Mouse (Mus musculus) CH12.LX (cell line): ENCODE measurements at regions not wholly inside any gene's neighbourhood (a gene's known extent, or its start where the extent isn't known, plus 50 kb on each side); places are given as distances from the start of the nearest gene placed in this dataset.

Source experiments
- DNase-seq: peaks from one replicate; pipeline ENCODE4 v3.0.0-alpha.2; 2013; ENCODE audit errors: extremely low read depth
- H3K27ac ChIP-seq: 2 replicates; pipeline ENCODE4 v1.5.1; 2012; ENCODE audit warnings: low read depth, mild to moderate bottlenecking, control low read depth, moderate library complexity; ENCODE audit not compliant: insufficient read depth
- H3K27me3 ChIP-seq: replicated peaks from 2 replicates; pipeline ENCODE3; 2012; ENCODE audit warnings: inconsistent platforms
- H3K36me3 ChIP-seq, 2 experiments: replicated peaks in 1 of 2; 2 replicates each; pipeline versions ENCODE3 to v1.6.1; 2012; ENCODE audit warnings: inconsistent platforms in 1 of 2, low read length in 1 of 2, mild to moderate bottlenecking in 1 of 2, mixed read lengths in 1 of 2, moderate library complexity in 1 of 2; ENCODE audit not compliant: control insufficient read depth in 1 of 2, insufficient read depth in 1 of 2
- H3K4me1 ChIP-seq, 2 experiments: 2 replicates each; pipeline ENCODE4 v1.6.1; 2012; ENCODE audit warnings: inconsistent platforms in 1 of 2, moderate library complexity in 1 of 2; ENCODE audit not compliant: insufficient read depth in 2 of 2, control insufficient read depth in 1 of 2
- H3K4me2 ChIP-seq: 2 replicates; pipeline ENCODE4 v1.6.1; 2012; ENCODE audit warnings: low read depth, mild to moderate bottlenecking, control low read depth; ENCODE audit not compliant: poor library complexity, insufficient read depth, severe bottlenecking
- H3K4me3 ChIP-seq, 3 experiments: fragments of 150-350 bp in 1 of 3; sonication (generic) in 1 of 3; replicated peaks in 1 of 3; 2 replicates each; pipeline versions ENCODE3 to v1.5.1; 2011 to 2012; ENCODE audit warnings: low read depth in 2 of 3, low read length in 2 of 3, mild to moderate bottlenecking in 2 of 3, moderate library complexity in 2 of 3, control low read depth in 1 of 3, improper control_type of control experiment in 1 of 3, inconsistent platforms in 1 of 3, mixed read lengths in 1 of 3; ENCODE audit not compliant: poor library complexity in 1 of 3
- H3K79me2 ChIP-seq: replicated peaks from 2 replicates; pipeline ENCODE4 v1.6.1; 2012; ENCODE audit warnings: mild to moderate bottlenecking, moderate library complexity; ENCODE audit not compliant: control insufficient read depth, poor library complexity, insufficient read depth, severe bottlenecking; ENCODE audit errors: extremely low read depth
- H3K9ac ChIP-seq: 2 replicates; pipeline ENCODE4 v1.6.1; 2012; ENCODE audit warnings: low read depth, mild to moderate bottlenecking, control low read depth, moderate library complexity; ENCODE audit not compliant: insufficient read depth
- H3K9me3 ChIP-seq: replicated peaks from 2 replicates; pipeline ENCODE3; 2012; ENCODE audit warnings: low read length, inconsistent platforms, mixed read lengths
- BHLHE40 ChIP-seq: IDR thresholded peaks from 2 replicates; pipeline ENCODE4 v1.6.1; 2011; ENCODE audit warnings: mild to moderate bottlenecking, low read depth, low read length, improper control_type of control experiment
- CHD2 ChIP-seq: IDR thresholded peaks from 2 replicates; pipeline ENCODE4 v1.6.1; 2011; ENCODE audit warnings: low read length, improper control_type of control experiment
- ELF1 ChIP-seq: IDR thresholded peaks from 2 replicates; pipeline ENCODE4 v1.6.1; 2014; ENCODE audit warnings: low read depth, mild to moderate bottlenecking, inconsistent platforms, low read length, improper control_type of control experiment
- EP300 ChIP-seq: IDR thresholded peaks from 2 replicates; pipeline ENCODE4 v1.6.1; 2011; ENCODE audit warnings: low read length, improper control_type of control experiment
- IRF4 ChIP-seq: IDR thresholded peaks from 2 replicates; pipeline ENCODE4 v1.6.1; 2014; ENCODE audit warnings: low read depth, mild to moderate bottlenecking, inconsistent platforms, low read length, improper control_type of control experiment
- JUND ChIP-seq: conservative IDR thresholded peaks from 2 replicates; pipeline ENCODE4 v1.6.1; 2011; ENCODE audit warnings: low read depth, low read length, improper control_type of control experiment
- KAT2A ChIP-seq: IDR thresholded peaks from 2 replicates; pipeline ENCODE4 v1.6.1; 2012; ENCODE audit warnings: low read length, improper control_type of control experiment, inconsistent platforms; ENCODE audit not compliant: insufficient replicate concordance
- MAFK ChIP-seq: IDR thresholded peaks from 2 replicates; pipeline ENCODE4 v1.6.1; 2011; ENCODE audit warnings: low read length, improper control_type of control experiment; ENCODE audit not compliant: insufficient replicate concordance
- MEF2A ChIP-seq: IDR thresholded peaks from 2 replicates; pipeline ENCODE4 v1.6.1; 2014; ENCODE audit warnings: low read depth, mild to moderate bottlenecking, inconsistent platforms, low read length, improper control_type of control experiment, borderline replicate concordance
- MXI1 ChIP-seq: IDR thresholded peaks from 2 replicates; pipeline ENCODE4 v1.6.1; 2011; ENCODE audit warnings: mild to moderate bottlenecking, low read depth, low read length, improper control_type of control experiment
- NRF1 ChIP-seq: IDR thresholded peaks from 2 replicates; pipeline ENCODE4 v1.6.1; 2014; ENCODE audit warnings: low read depth, mild to moderate bottlenecking, inconsistent platforms, low read length, improper control_type of control experiment, moderate library complexity
- POLR2AphosphoS2 ChIP-seq: IDR thresholded peaks from 2 replicates; pipeline ENCODE4 v1.6.1; 2011; ENCODE audit warnings: low read depth, low read length, improper control_type of control experiment
- RCOR1 ChIP-seq: conservative IDR thresholded peaks from 2 replicates; pipeline ENCODE4 v1.6.1; 2012; ENCODE audit warnings: low read depth, mild to moderate bottlenecking, inconsistent platforms, low read length, improper control_type of control experiment
- SIN3A ChIP-seq: IDR thresholded peaks from 2 replicates; pipeline ENCODE4 v1.6.1; 2012; ENCODE audit warnings: low read length, improper control_type of control experiment, inconsistent platforms
- TBP ChIP-seq: conservative IDR thresholded peaks from 2 replicates; pipeline ENCODE4 v1.6.1; 2011; ENCODE audit warnings: low read depth, low read length, improper control_type of control experiment
- ZC3H11A ChIP-seq: IDR thresholded peaks from 2 replicates; pipeline ENCODE4 v1.6.1; 2012; ENCODE audit warnings: low read depth, mild to moderate bottlenecking, inconsistent platforms, low read length, improper control_type of control experiment
- ZKSCAN1 ChIP-seq: IDR thresholded peaks from 2 replicates; pipeline ENCODE4 v1.6.1; 2012; ENCODE audit warnings: low read depth, inconsistent platforms, low read length, improper control_type of control experiment, borderline replicate concordance
- ZMIZ1 ChIP-seq: IDR thresholded peaks from 2 replicates; pipeline ENCODE4 v1.6.1; 2012; ENCODE audit warnings: low read depth, mild to moderate bottlenecking, inconsistent platforms, low read length, improper control_type of control experiment
- dilution Hi-C: fragments of 300-500 bp; cut with MboI; formaldehyde crosslinking; loops from 2 replicates; pipeline ENCODE4 v1.14.3; 2020; ENCODE audit warnings: low sequenced_read_pairs; ENCODE audit not compliant: extremely low pct_unique_long_range_greater_than_20kb, extremely low pct_ligation_motif_present
- in situ Hi-C: fragments of 300-500 bp; cut with MboI; formaldehyde crosslinking; loops from 3 replicates; pipeline ENCODE4 v1.14.3; 2019; ENCODE audit warnings: low sequenced_read_pairs, low pct_ligation_motif_present, low pct_unique_long_range_greater_than_20kb, mixed read lengths

GRCm38 (mm10) chr3:37875331-37876015 is 151.2 kb upstream of the Gm5148 start:
- dilution Hi-C loops (no loop called here), in situ Hi-C loops (no loop called here)
- Histone ChIP-seq H3K9ac (no peak overlapping the region), H3K36me3 (no peaks in the 10 kb centered on the region), H3K4me1 (no peaks in the 10 kb centered on the region), H3K27me3 (no peaks in the 10 kb centered on the region), H3K9me3 (no peaks in the 10 kb centered on the region), H3K4me3 (no peak overlapping the region), H3K4me2 (no peak overlapping the region), H3K79me2 (no peaks in the 10 kb centered on the region), H3K27ac (no peak overlapping the region)
- TF ChIP-seq POLR2AphosphoS2, result no peak
- TF ChIP-seq ZMIZ1, result no peak
- no peak for TF ChIP-seq IRF4
- TF ChIP-seq ZKSCAN1, result no peak
- TF ChIP-seq SIN3A, result no peak
- TF ChIP-seq NRF1, result no peak
- DNase-seq, result no peak

- in situ Hi-C loops (no loop called here), dilution Hi-C loops (no loop called here)
- H3K9me3 ChIP-seq, result no peaks in the 10 kb centered on the region
- no peak for DNase-seq
- H3K4me3 ChIP-seq, result no peak overlapping the region
- no peak overlapping the region for H3K27ac ChIP-seq
- H3K4me1 ChIP-seq, result no peaks in the 10 kb centered on the region
- H3K36me3 ChIP-seq, result no peaks in the 10 kb centered on the region
- no peak overlapping the region for H3K4me2 ChIP-seq
- H3K27me3 ChIP-seq, result no peaks in the 10 kb centered on the region
- no peak overlapping the region for H3K9ac ChIP-seq
- H3K79me2 ChIP-seq, result no peaks in the 10 kb centered on the region
- no peak for TF ChIP-seq ZC3H11A
- TF ChIP-seq MXI1, result no peak
- no peak for TF ChIP-seq BHLHE40
- no peak for TF ChIP-seq TBP
- TF ChIP-seq EP300, result no peak
- TF ChIP-seq NRF1, result no peak
- no peak for TF ChIP-seq ELF1
- TF ChIP-seq KAT2A, result no peak
- no peak for TF ChIP-seq JUND
- no peak for TF ChIP-seq MEF2A
- no peak for TF ChIP-seq SIN3A
- TF ChIP-seq MAFK, result no peak
- TF ChIP-seq CHD2, result no peak
- no peak for TF ChIP-seq POLR2AphosphoS2
- no peak for TF ChIP-seq RCOR1
Measured at GRCm38 (mm10) chr3:37874864-37875263, 150.6 kb upstream of the Gm5148 start.
